Mouse (Mus musculus) limb, embryonic 12.5 days (tissue): ENCODE data around the gene Cyb561d2. TPM values are rescaled to one million over a fixed set of nuclear protein-coding genes. Genes with fewer than 3 reads are reported as not detected.
A peak's percentile ranks its signal among the peaks of the same experiment; 100 is the strongest.

Experiments used
- ATAC-seq: fragments of 200-750 bp; cut with Nextera tagmentation; 2 replicates; pipeline ENCODE4 v1.8.0; 2017; ENCODE audit warnings: low read depth, moderate TSS enrichment; ENCODE audit not compliant: insufficient number of reproducible peaks, insufficient read depth, low FRiP score, low TSS enrichment
- H3K27ac ChIP-seq: fragments of 300-500 bp; sonication (generic); 2 replicates; pipeline ENCODE4 v1.5.1; 2016; ENCODE audit warnings: mild to moderate bottlenecking, moderate library complexity
- H3K27me3 ChIP-seq: fragments of 300-500 bp; sonication (generic); 2 replicates; pipeline ENCODE4 v1.6.1; 2016; ENCODE audit warnings: mild to moderate bottlenecking, moderate library complexity
- H3K36me3 ChIP-seq: fragments of 300-500 bp; sonication (generic); 2 replicates; pipeline ENCODE4 v1.6.1; 2016; ENCODE audit warnings: mild to moderate bottlenecking, moderate library complexity
- H3K4me1 ChIP-seq: fragments of 300-500 bp; sonication (generic); replicated peaks from 2 replicates; pipeline ENCODE4 v1.6.1; 2016
- H3K4me2 ChIP-seq: fragments of 300-500 bp; sonication (generic); 2 replicates; pipeline ENCODE4 v1.6.1; 2016; ENCODE audit warnings: mild to moderate bottlenecking, moderate library complexity
- H3K4me3 ChIP-seq: fragments of 300-500 bp; sonication (generic); replicated peaks from 2 replicates; pipeline ENCODE4 v1.5.1; 2016; ENCODE audit warnings: mild to moderate bottlenecking
- H3K9ac ChIP-seq: fragments of 300-500 bp; sonication (generic); replicated peaks from 2 replicates; pipeline ENCODE4 v1.6.1; 2016; ENCODE audit warnings: mild to moderate bottlenecking, moderate library complexity
- H3K9me3 ChIP-seq: fragments of 300-500 bp; sonication (generic); 2 replicates; pipeline ENCODE4 v1.6.1; 2016; ENCODE audit warnings: mild to moderate bottlenecking, moderate library complexity
- WGBS: fragments of 180-500 bp; shearing (Covaris S2); methylation state at CpG from one replicate; pipeline ENCODE4 v1.1.7; 2016; 5-methylcytosine and 5-hydroxymethylcytosine counted together
- polyA plus RNA-seq: library from polyadenylated mRNA; unstranded; fragments of >200 nt; fragmentation: Nextera tagmentation; extraction: Ambion mirVana; gene quantifications from 2 replicates; pipeline ENCODE4 v1.2.1, GENCODE M21; 2016

The Cyb561d2 gene
- polyA plus RNA-seq, 1 experiment from 2014 or later = 15.3 TPM

- 45% methylated on average over 2 of the region's 2 CpGs for WGBS
- peaks cover 2% of the 10 kb centered on the region; the same call in 1 of the 2 replicates for H3K27me3 ChIP-seq
- H3K9ac ChIP-seq = peak overlapping the region; percentile 85
- H3K4me3 ChIP-seq = peak overlapping the region; percentile 75
- ATAC-seq = no peak
- H3K4me2 ChIP-seq = peak overlapping the region; percentile 89
- H3K27ac ChIP-seq = peak overlapping the region; percentile 95; the same call in 1 of the 2 replicates
- H3K9me3 ChIP-seq = no peaks in the 10 kb centered on the region
- peaks cover 51% of the 10 kb centered on the region for H3K4me1 ChIP-seq
- peaks cover 44% of the 10 kb centered on the region for H3K36me3 ChIP-seq
Observed at GRCm38 (mm10) chr9:107555701-107556100, 13.7 kb upstream of the Cyb561d2 start.

GRCm38 (mm10) chr9:107555031-107555457 is 13.1 kb upstream of the Cyb561d2 start:
- H3K9ac ChIP-seq = peak overlapping the region; percentile 85
- H3K27ac ChIP-seq = peak overlapping the region; percentile 95
- H3K9me3 ChIP-seq = no peaks in the 10 kb centered on the region
- ATAC-seq = peak; percentile 12
- peak overlapping the region; percentile 75 for H3K4me3 ChIP-seq
- H3K4me2 ChIP-seq = peak overlapping the region; percentile 89
- peaks cover 7% of the 10 kb centered on the region; the same call in 1 of the 2 replicates for H3K27me3 ChIP-seq
- WGBS = under 1% methylated on average over 23 of the region's 23 CpGs
- H3K36me3 ChIP-seq = peaks cover 38% of the 10 kb centered on the region
- H3K4me1 ChIP-seq = peaks cover 55% of the 10 kb centered on the region

GRCm38 (mm10) chr9:107554319-107554825 is 12.4 kb upstream of the Cyb561d2 start:
- peaks cover 10% of the 10 kb centered on the region; the same call in 1 of the 2 replicates for H3K27me3 ChIP-seq
- H3K4me3 ChIP-seq = peak overlapping the region; percentile 75
- 0% methylated on average over 53 of the region's 53 CpGs for WGBS
- peaks cover 55% of the 10 kb centered on the region for H3K4me1 ChIP-seq
- H3K27ac ChIP-seq = peak overlapping the region; percentile 95
- ATAC-seq = peak; percentile 91
- peak overlapping the region; percentile 89 for H3K4me2 ChIP-seq
- H3K9me3 ChIP-seq = no peaks in the 10 kb centered on the region
- H3K36me3 ChIP-seq = peaks cover 31% of the 10 kb centered on the region
- peak overlapping the region; percentile 85 for H3K9ac ChIP-seq

- ATAC-seq = peak; percentile 12; the same call in 1 of the 2 replicates
- H3K27me3 ChIP-seq = peaks cover 13% of the 10 kb centered on the region; the same call in 1 of the 2 replicates
- peak overlapping the region; percentile 95 for H3K27ac ChIP-seq
- H3K9ac ChIP-seq = peak overlapping the region; percentile 56
- peaks cover 25% of the 10 kb centered on the region for H3K36me3 ChIP-seq
- no peaks in the 10 kb centered on the region for H3K9me3 ChIP-seq
- peak overlapping the region; percentile 89 for H3K4me2 ChIP-seq
- H3K4me3 ChIP-seq = peak overlapping the region; percentile 75
- peaks cover 55% of the 10 kb centered on the region for H3K4me1 ChIP-seq
- 4% methylated on average over 37 of the region's 37 CpGs for WGBS
Observed at GRCm38 (mm10) chr9:107553541-107554318, 11.7 kb upstream of the Cyb561d2 start.

GRCm38 (mm10) chr9:107552690-107553393 is 10.8 kb upstream of the Cyb561d2 start:
- ATAC-seq = no peak
- Histone ChIP-seq H3K9ac (no peak overlapping the region), H3K4me2 (peak overlapping the region; percentile 89), H3K4me1 (peaks cover 56% of the 10 kb centered on the region), H3K9me3 (no peaks in the 10 kb centered on the region), H3K36me3 (peaks cover 16% of the 10 kb centered on the region), H3K27me3 (peaks cover 13% of the 10 kb centered on the region; the same call in 1 of the 2 replicates), H3K27ac (peak overlapping the region; percentile 95; the same call in 1 of the 2 replicates), H3K4me3 (peak overlapping the region; percentile 75)
- WGBS = 82% methylated on average over 5 of the region's 5 CpGs

- peaks cover 13% of the 10 kb centered on the region; the same call in 1 of the 2 replicates for H3K27me3 ChIP-seq
Observed at GRCm38 (mm10) chr9:107551890-107552355, 9.9 kb upstream of the Cyb561d2 start.

GRCm38 (mm10) chr9:107551117-107551889 is 9.3 kb upstream of the Cyb561d2 start, which contains the start of gene Rassf1:
Gene Rassf1, plus strand, starts transcription at chr9:107551555.
- peaks cover under 1% of the 10 kb centered on the region; the same call in 1 of the 2 replicates for H3K36me3 ChIP-seq
- H3K27ac ChIP-seq = peak within 1 kb of the TSS; percentile 87
- peak within 1 kb of the TSS; percentile 83 for H3K9ac ChIP-seq
- peak within 1 kb of the TSS; percentile 75 for H3K4me3 ChIP-seq
- ATAC-seq = 0 out of 2 replicates have a peak, but pooled peaks have one; percentile 3
- H3K9me3 ChIP-seq = no peaks in the 10 kb centered on the region
- H3K4me2 ChIP-seq = peak within 1 kb of the TSS; percentile 89
- WGBS = under 1% methylated on average over 63 of the region's 63 CpGs
- H3K4me1 ChIP-seq = peaks cover 65% of the 10 kb centered on the region
- peaks cover 13% of the 10 kb centered on the region; the same call in 1 of the 2 replicates for H3K27me3 ChIP-seq

More at GRCm38 (mm10) chr9:107551890-107552355, 9.9 kb upstream of the Cyb561d2 start:
- Histone ChIP-seq H3K27ac (peak overlapping the region; percentile 87), H3K9ac (peak overlapping the region; percentile 83), H3K36me3 (peaks cover 7% of the 10 kb centered on the region), H3K4me2 (peak overlapping the region; percentile 89), H3K9me3 (no peaks in the 10 kb centered on the region), H3K4me3 (peak overlapping the region; percentile 75), H3K4me1 (peaks cover 65% of the 10 kb centered on the region)
- 6% methylated on average over 8 of the region's 8 CpGs for WGBS
- no peak for ATAC-seq

- Histone ChIP-seq H3K27ac (peak overlapping the region; percentile 87), H3K9me3 (no peaks in the 10 kb centered on the region), H3K4me1 (peaks cover 65% of the 10 kb centered on the region), H3K9ac (peak overlapping the region; percentile 83; the same call in 1 of the 2 replicates), H3K27me3 (peaks cover 13% of the 10 kb centered on the region; the same call in 1 of the 2 replicates), H3K4me2 (peak overlapping the region; percentile 89), H3K4me3 (peak overlapping the region; percentile 75), H3K36me3 (no peaks in the 10 kb centered on the region)
- ATAC-seq = no peak
- 30% methylated on average over 23 of the region's 23 CpGs for WGBS
Observed at GRCm38 (mm10) chr9:107550491-107551116, 8.6 kb upstream of the Cyb561d2 start.

- Histone ChIP-seq H3K4me3 (no peak overlapping the region), H3K9ac (no peak overlapping the region), H3K36me3 (peaks cover 10% of the 10 kb centered on the region), H3K27me3 (peaks cover 13% of the 10 kb centered on the region; the same call in 1 of the 2 replicates), H3K4me2 (0 out of 2 replicates have a peak overlapping the region, but pooled peaks have one; percentile 89), H3K9me3 (no peaks in the 10 kb centered on the region), H3K27ac (no peak overlapping the region), H3K4me1 (peaks cover 61% of the 10 kb centered on the region)
- 82% methylated on average over 20 of the region's 20 CpGs for WGBS
- ATAC-seq = no peak
Observed at GRCm38 (mm10) chr9:107549297-107550074, 7.5 kb upstream of the Cyb561d2 start.
